Mouse (Mus musculus): ENCODE results near the gene Saa2.
A peak's percentile ranks its signal among the peaks of the same experiment; 100 is the strongest.
"Not testable (repeated sequence)": the region's sequence is repeated elsewhere in the genome, so short reads cannot be mapped to it uniquely, and the experiment has no call there.

Saa2 gene

GRCm38 (mm10) chr7:46751490-46751889, at the start of gene Saa2:
TSS of gene Saa2 (plus strand) at chr7:46751790.
- no peak for DNase-seq (ENCODE audit: low spot score in 2 of 2)

- peak; percentile 78 to 83 for DNase-seq (ENCODE audit: low spot score in 2 of 2)
Observed at GRCm38 (mm10) chr7:46710390-46710844, 41.2 kb upstream of the Saa2 start, which contains the start of gene Saal1. TSS of gene Saal1 (minus strand) at chr7:46710680.

- no peak for DNase-seq (ENCODE audit: low spot score in 2 of 2)
Observed at GRCm38 (mm10) chr7:46712250-46712649, 39.3 kb upstream of the Saa2 start.

- peak; percentile 38 to 59 for DNase-seq (ENCODE audit: low spot score in 2 of 2)
Observed at GRCm38 (mm10) chr7:46714518-46714917, 37.1 kb upstream of the Saa2 start.

GRCm38 (mm10) chr7:46715600-46715999, 36.0 kb upstream of the Saa2 start, which contains the start of gene Saa3:
TSS of gene Saa3 (minus strand) at chr7:46715700.
- DNase-seq (ENCODE audit: low spot score in 2 of 2): no peak

GRCm38 (mm10) chr7:46716897-46717296, 34.7 kb upstream of the Saa2 start:
- peak in 1 of 2 experiments; percentile 14 for DNase-seq (ENCODE audit: low spot score in 2 of 2)

- peak in 1 of 2 experiments; percentile 6 for DNase-seq (ENCODE audit: low spot score in 2 of 2)
Observed at GRCm38 (mm10) chr7:46718591-46719270, 32.9 kb upstream of the Saa2 start.

GRCm38 (mm10) chr7:46719526-46719925, 32.1 kb upstream of the Saa2 start:
- DNase-seq (ENCODE audit: low spot score in 2 of 2): no peak

- peak in 1 of 2 experiments; percentile 15 for DNase-seq (ENCODE audit: low spot score in 2 of 2)
Observed at GRCm38 (mm10) chr7:46720460-46720859, 31.1 kb upstream of the Saa2 start.

GRCm38 (mm10) chr7:46723354-46723753, 28.2 kb upstream of the Saa2 start:
- DNase-seq (ENCODE audit: low spot score in 2 of 2): no peak

GRCm38 (mm10) chr7:46723849-46724248, 27.7 kb upstream of the Saa2 start:
- no peak for DNase-seq (ENCODE audit: low spot score in 2 of 2)

GRCm38 (mm10) chr7:46724396-46724795, 27.2 kb upstream of the Saa2 start:
- peak in 1 of 2 experiments; percentile 17 for DNase-seq (ENCODE audit: low spot score in 2 of 2)

- DNase-seq (ENCODE audit: low spot score in 2 of 2): no peak
Observed at GRCm38 (mm10) chr7:46727584-46727983, 24.0 kb upstream of the Saa2 start.

GRCm38 (mm10) chr7:46732458-46732857, 19.1 kb upstream of the Saa2 start, which contains the start of gene Saa4:
TSS of gene Saa4 (minus strand) at chr7:46732603.
- DNase-seq (ENCODE audit: low spot score in 2 of 2): no peak

GRCm38 (mm10) chr7:46734983-46735382, 16.6 kb upstream of the Saa2 start:
- DNase-seq (ENCODE audit: low spot score in 2 of 2): no peak

- DNase-seq (ENCODE audit: low spot score in 2 of 2): no peak
Observed at GRCm38 (mm10) chr7:46738561-46739460, 12.8 kb upstream of the Saa2 start.

- not testable (repeated sequence) for DNase-seq (ENCODE audit: low spot score in 2 of 2)
Observed at GRCm38 (mm10) chr7:46740041-46740440, 11.5 kb upstream of the Saa2 start.

- not testable (repeated sequence) for DNase-seq (ENCODE audit: low spot score in 2 of 2)
Observed at GRCm38 (mm10) chr7:46742880-46743279, 8.7 kb upstream of the Saa2 start, which contains the start of gene Saa1. TSS of gene Saa1 (minus strand) at chr7:46742980.

- no peak for DNase-seq (ENCODE audit: low spot score in 2 of 2)
Observed at GRCm38 (mm10) chr7:46745816-46746215, 5.8 kb upstream of the Saa2 start.

GRCm38 (mm10) chr7:46746381-46746780, 5.2 kb upstream of the Saa2 start:
- no peak for DNase-seq (ENCODE audit: low spot score in 2 of 2)

GRCm38 (mm10) chr7:46748459-46748858, 3.1 kb upstream of the Saa2 start:
- DNase-seq (ENCODE audit: low spot score in 2 of 2): no peak

- no peak for DNase-seq (ENCODE audit: low spot score in 2 of 2)
Observed at GRCm38 (mm10) chr7:46761049-46761795, 9.6 kb downstream of the Saa2 start.
